Mouse (Mus musculus) layer of hippocampus, adult 8-10 months (tissue): Measurements from ENCODE around the gene Gpbp1l1. TPM values are rescaled to one million over a fixed set of nuclear protein-coding genes. Genes with fewer than 3 reads are reported as not detected.

Experiments
- DNase-seq, 2 experiments: peaks; one replicate each; pipeline ENCODE4 v3.0.0; 2022; ENCODE audit warnings: low spot score in 2 of 2
- total RNA-seq, 4 experiments: library from RNA; stranded (reverse); gene quantifications; 2 replicates each; pipeline ENCODE4 v1.2.4; 2022

Gene Gpbp1l1
- 10 to 100 TPM; 44.5 to 56.0 (median 50.0) TPM for total RNA-seq

DNA sequence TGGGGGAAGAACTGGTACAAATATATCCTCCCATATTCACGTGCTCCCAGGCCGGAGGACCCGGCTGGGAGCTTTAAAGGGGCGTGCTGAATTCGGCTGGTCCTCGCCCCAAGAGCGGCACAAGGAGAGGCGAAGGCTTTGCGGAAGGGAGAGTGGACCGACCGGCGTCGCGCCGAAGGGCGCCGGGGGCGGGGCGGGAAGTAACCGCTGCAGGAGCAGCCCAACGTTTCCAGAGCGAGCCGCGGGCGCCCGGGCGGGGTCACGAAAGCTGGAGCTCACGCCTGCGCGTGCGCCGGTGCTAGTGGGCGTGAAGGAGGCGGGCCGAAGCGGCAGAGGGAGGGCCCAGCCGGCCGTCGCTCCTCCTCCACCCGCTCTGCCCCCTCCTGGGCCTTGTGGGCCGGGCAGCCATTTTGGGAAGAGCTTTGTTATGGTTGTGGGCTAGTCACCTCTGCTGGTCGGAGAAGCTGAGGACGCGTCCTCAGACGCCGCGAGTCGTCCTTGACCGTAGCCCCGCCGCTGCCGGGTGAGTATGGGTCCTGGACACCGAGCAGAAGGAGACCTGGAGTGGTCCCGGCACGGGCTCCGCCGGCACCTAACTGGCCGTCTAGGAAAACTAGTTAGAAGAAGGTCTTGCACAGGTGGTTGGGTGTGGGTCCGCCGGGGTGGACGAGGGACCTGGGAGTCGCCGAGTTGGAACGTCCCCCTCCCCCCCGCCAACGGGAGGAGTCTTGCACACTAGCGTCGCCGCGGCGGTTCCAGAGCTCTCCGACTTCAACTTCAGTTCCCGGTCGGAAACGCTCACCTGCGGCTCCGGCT is at the start of gene Gpbp1l1:
Gene Gpbp1l1, plus strand, starts transcription at position 353 of the 816 bp plus-strand sequence.
- peak; percentile 95 to 97 for DNase-seq

DNA sequence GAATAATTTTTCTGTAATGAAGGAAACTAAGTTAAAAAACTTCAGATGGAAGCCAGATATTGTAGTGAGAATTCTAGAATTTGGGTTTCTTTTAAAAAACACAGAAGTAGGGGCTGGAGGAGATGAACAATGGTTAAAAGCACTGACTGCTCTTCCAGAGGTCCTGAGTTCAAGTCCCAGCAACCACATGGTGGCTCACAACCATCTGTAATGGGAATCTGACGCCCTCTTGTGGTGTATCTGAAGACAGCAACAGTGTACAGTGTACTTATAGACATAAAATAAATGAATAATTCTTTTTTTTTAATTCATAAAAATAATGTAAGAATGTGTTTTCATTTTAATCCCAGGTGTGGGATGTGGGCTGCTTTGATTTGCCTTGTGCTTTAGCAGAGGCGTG is 26.3 kb upstream of the Gpbp1l1 start:
- DNase-seq = no peak

DNA sequence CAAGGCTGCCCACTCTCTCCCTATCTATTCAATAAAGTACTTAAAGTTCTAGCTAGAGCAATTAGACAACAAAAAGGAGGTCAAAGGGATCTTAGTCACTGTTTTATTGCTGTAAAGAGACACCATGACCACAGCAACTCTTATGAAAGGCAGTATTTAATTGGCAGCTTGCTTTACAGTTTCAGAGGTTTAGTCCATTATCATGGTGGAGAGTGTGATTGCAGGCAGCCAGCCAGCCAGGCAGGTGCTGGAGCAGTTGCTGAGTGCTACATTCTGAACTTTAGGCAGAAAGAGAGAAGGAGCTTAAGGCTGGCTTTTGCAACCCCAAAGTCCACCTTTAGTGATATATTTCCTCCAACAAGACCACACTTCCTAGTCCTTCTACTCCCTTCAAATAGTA is 21.1 kb upstream of the Gpbp1l1 start:
- no peak for DNase-seq

DNA sequence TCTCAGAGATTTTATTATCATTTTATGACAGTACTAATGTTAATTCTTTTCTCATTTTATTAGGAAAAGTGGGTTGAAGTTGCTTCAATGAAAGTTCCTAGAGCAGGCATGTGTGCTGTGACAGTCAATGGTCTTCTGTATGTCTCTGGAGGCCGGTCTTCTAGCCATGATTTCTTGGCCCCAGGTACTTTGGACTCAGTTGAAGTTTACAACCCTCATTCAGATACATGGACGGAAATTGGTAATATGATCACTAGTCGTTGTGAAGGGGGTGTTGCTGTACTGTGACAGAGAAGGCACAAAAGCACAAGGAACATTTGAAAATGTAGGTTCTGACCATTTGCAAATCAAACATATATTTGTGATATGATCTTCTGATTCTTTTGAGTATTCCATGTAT is 19.7 kb upstream of the Gpbp1l1 start:
- DNase-seq = no peak

DNA sequence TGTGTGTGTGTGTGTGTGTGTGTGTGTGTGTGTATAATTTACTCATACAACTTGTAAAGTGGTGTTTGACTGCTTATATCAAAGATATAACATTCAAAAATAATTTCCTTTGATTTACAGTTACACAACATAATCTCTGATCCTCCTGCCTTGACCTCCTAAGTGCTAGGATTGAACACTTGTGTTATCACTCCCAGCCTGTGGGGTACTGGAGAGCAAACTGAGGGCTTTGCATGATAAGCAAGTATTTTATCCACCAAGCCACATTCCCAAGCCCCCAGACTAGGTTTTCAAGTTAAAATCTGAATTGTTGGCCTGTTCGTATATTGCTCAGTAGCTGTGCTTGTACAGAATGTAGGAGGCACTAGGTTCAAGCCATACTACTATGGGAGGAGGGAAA is 7.0 kb upstream of the Gpbp1l1 start:
- DNase-seq = no peak

DNA sequence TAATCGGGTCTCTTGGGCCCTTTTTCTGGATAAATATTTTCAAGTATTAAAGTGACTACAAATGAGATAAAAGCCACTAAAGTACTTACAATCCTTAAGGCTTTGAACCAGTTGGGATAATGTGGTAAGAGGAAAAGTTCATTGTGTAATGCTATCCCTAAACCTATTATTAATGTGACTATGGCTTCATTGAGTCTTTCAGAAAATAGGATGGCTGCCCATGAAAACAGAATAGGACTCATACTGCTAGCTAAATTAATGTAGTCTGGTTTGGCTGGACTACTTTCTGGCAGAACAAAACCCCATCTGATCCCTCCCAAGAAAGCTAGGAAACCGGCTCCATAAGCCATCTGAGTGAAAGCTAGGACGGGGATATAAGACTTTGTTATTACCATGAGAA is 4.4 kb upstream of the Gpbp1l1 start:
- no peak for DNase-seq

DNA sequence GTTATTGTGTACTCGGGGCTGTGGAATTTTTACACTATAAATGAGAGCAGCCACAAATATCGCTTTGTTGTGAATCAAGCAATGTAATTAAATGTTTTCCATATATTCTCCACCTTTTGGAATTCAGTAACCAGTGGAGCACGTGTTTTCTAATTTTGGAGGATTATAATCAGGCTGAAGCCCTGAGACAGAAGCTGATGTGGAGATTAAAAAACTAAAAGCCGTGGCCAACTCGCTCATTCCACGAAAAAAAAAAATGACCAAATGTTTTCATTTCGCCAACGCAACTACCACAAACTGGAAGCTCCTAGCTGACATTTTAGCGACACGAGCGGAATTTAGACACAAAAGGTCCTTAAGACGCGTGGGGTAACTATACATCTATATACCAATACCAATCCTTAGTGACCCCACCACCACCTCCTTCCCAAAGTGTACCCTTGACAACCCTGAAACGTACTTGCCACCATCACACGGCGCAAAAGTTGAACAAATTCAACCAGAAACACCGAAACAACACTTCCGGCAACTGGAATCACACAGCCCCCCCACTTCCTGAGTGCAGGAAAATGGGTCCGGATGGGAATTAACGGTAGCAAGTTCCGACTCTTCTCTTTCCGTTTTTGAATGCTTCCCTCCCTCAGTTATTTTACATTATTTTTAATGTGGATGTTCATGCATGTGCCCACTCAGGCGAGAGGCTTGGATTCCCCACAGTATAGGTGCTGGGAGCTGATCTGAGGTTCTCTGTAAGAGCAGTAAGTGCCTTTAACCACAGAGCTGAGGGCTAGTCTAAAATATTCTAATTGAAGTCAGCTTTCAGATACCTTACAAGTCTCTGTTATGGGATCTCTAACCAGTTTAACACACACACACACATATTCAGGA is 1.8 kb upstream of the Gpbp1l1 start, which contains the start of gene Tmem69:
Gene Tmem69, minus strand, starts transcription at position 524 of the 888 bp plus-strand sequence.
- peak; percentile 66 to 77 for DNase-seq

DNA sequence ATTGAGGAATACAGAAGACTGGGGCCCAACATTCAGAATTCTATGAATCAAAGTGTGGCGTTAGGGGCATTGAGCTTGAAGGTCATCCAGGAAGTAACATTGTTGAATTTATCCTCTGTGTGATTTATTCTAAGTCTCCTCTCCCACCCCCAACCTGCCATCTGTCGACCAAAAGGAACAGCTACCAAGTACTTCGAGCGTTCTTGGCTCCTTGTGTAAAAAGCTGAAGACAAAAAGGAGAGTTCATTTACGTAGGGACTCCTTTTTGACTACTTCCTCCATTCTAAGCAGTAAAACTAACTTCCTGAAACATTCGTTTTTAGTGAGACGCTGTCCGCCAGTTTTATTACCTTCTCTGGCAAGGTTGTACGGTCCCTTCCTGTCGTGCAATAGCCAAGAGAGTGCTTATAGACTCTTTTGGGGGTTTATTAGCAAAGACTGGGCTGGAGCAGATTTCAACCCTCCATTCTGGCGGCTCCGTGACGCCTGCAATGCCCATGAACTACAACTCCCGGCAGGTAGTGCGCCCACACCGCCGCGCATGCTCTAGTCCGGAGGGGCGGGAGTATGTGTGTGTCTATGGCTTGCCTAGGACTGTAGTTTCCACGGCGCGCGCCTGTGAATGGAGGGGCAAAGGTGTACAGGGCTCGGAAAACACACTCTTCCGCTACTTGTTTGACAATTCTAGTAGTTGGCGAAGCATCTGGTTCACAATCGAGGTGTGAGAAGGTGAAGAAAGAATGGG is 725 bp upstream of the Gpbp1l1 start:
- DNase-seq = peak; percentile 92 to 93

DNA sequence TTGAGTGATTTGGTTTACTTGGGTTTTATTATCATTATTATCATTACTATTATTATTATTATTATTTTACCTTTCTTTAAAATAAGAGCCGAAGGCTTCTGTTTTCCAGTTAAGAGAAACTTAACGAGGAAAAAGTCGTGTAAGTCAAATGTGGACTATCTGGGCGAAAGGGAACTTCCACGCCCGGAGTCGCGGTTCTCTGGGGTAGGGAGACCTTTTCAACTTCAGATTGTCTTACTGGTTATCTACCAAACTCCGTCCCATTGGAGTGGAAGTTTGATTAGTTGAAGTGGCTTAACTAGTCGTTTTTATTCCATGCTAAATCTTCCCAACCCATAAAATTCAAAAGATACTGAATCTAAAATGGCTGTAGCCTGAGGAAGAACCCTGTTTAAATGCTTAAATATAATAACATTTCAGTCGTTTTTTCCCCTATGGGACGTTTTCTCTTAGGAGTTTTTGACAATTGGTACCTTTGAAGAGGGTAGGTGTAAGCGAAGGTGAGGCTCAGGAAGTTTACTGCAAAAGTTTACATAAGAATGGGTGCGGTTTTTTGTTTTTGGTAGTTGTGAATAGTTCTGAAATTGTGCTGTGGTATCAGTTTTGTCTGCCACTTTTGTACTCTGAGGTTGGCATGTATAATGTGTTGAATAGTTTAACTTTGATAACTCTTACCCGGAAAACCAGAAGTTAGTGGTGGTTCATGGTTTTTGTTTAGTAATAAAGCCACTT is 859 bp downstream of the Gpbp1l1 start:
- DNase-seq = no peak

DNA sequence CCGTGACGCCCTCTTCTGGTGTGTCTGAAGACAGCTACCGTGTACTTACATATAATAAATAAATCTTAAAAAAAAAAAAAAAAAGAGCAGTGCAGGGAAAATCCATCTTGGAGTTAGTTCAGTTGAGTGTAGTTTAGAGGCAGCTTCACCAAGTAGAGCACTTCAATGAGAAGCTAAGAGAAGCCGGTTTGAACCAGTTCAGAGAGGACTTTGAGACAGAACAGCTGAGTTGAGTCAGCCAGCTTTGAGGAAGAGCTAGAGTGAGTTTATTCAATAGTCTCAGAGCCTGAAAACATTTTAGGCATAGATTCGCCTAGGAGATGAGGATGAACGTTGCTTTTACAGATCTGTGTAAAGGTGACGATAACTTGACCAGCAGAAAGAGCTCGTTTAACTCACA is 38.3 kb downstream of the Gpbp1l1 start:
- DNase-seq = no peak

DNA sequence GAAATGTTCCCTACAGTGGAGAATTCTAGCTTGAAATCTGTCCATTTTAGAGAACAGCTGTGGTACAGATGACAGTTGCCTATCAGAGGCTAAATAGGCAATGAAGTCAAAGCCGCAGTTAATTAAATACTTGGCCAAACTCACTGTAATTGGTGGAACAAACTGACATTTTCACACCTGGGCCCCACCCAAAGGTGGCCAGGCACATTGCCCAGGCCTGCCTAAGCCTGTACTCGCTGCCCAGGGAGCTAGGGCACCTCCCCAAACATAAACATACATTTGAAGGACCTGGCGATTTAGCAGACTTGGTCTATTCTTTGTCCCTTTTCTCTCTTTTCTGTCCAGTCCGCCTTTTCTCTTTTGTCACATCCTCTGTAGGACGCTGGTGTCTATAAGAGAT is 38.9 kb downstream of the Gpbp1l1 start, which contains the start of gene Ccdc17:
Gene Ccdc17, plus strand, starts transcription at position 276 of the 400 bp plus-strand sequence.
- DNase-seq = no peak

DNA sequence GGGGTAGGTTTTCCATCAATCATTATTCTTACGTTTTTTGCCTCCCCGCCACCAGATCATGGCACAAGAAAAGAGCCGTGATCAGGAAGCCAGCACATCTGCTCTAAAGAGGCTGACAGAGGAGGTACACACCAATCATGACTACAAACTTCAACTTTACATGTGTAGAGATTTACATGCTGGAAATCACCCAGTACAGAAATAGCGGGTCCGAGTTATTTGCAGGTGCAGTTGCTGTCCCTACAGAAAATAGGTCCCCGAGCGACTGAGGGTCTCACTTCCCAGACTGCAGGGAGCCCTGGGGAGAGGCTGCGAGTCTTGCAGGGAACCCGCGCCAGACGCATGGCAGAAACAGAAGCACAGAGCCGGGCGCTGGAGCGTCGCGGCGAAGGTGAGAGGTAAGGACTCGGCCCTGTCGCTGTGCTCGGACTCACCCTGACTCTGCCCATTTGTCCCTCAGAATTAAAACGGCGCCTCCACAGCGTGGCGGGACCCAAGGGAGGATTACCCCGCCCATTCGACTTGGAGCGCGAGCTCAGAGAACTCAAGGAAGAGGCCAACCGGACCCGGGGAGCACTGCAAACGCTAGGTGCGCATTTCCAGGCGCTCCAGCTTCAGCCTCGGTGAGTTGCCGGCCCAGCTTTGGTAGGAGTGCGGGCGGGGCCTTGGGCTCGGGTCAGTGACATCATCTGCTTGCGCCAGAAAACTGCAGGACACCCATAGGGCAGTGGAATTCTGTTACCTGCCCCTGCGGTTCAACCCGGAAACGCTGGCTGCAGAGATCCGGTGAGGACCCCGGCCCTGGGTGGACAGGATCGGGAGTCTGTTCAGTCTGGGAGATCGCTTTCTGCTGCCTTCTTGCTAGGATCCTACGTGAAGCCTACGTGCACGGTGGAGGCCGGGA is 39.8 kb downstream of the Gpbp1l1 start:
- peak; percentile 88 for DNase-seq

DNA sequence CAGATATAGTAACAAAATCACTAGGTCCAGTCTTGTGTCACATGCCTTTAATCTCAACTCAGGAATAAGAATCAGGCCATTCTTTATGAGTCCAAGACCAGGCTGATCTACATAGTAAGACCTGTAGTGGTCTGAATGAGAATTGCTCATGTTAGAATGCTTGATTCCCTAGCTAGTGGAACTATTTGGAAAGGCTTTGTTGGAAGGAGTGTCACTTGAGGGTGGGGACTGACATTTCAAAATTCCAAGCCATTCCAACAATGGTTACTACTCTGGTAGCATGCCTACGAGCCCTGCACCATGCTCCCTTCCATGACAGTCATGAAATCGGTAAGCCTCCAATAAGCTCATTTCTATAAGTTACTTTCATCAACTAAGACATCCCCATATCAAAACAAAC is 55.2 kb downstream of the Gpbp1l1 start:
- DNase-seq = no peak

DNA sequence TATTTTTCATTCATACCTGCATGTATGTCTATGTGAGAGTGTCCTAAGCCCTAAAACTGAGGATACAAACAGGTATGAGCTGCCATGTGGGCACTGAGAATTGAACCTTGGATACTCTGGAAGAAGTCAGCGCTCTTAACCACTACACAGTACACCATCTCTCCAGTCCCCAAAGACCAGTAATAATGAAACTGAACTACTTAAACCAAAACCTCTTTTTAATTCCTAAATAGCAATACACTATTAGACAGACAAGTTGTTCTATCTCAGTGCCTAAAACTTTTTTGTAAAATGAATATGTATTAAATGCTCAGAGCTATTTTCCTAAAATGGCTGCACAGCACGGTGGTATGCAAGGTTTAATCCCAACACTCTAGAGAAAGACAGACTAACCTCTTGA is 57.8 kb downstream of the Gpbp1l1 start:
- DNase-seq = no peak

DNA sequence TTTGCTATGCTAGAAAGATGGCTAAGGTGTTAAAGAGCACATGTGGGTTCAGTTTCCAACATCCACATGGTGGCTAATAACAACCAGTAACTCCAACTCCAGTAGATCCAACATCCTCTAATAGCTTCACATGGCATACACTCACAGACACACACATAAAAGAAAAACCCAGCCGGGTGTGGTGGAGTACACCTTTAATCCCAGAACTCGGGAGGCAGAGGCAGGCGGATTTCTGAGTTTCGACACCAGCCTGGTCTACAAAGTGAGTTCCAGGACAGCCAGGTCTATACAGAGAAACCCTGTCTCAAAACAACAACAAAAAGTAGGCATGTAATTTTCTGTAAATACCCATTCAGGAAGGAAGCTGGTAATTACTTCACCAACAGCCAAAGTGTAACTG is 67.4 kb downstream of the Gpbp1l1 start:
- DNase-seq = no peak

DNA sequence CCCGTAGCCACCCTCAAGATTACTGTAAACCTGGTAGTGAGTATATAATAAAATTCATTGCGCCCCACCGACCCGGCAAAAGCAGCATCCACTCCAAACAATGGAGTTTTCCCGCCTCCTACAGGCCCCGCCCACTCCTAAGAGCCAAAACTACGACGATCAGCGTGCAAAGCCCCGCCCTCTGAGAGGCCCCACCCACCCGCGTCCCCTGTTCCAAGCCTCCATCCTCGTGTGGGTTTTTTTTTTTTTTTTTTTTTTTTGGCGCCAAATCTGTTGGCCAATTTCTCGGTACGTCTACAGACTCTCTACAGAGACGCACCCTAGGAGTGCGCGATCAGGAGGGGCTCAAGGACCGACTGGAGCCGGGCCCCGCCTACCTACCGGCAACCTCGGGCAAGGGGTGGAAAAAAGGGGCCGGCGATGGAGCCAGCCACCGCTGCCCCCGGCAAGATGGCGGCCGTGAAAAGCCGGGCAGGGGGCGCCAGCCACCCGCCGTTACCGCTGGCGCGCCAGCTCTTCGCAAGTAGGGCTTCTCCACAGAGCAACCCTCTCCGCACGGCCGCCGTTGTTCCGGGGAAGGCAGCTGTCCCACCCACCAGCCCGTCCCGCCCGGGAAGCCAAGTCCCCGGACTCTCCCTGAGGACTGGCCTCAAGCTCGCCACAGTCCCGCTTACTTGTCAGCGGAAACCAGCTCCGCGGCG is 69.3 kb downstream of the Gpbp1l1 start:
- peak; percentile 30 to 48 for DNase-seq

DNA sequence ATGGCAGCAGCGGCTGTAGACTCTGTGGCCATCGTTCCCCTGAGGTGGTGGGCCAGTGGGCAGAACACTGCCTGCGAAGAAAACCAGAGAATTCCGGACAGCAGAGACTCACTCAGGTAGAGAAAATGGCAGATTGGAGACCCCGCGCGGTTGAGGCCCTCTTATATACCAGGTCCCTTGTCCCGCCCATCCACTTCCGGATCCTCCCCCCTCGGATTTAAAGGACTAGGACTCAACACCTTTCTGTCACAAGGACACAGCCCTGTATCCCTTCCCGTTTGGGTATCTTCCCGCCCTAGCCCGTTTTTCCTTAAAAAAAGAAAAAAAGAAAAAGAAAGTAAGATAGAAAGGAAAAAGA is 69.9 kb downstream of the Gpbp1l1 start:
- DNase-seq = peak; percentile 81 to 88

DNA sequence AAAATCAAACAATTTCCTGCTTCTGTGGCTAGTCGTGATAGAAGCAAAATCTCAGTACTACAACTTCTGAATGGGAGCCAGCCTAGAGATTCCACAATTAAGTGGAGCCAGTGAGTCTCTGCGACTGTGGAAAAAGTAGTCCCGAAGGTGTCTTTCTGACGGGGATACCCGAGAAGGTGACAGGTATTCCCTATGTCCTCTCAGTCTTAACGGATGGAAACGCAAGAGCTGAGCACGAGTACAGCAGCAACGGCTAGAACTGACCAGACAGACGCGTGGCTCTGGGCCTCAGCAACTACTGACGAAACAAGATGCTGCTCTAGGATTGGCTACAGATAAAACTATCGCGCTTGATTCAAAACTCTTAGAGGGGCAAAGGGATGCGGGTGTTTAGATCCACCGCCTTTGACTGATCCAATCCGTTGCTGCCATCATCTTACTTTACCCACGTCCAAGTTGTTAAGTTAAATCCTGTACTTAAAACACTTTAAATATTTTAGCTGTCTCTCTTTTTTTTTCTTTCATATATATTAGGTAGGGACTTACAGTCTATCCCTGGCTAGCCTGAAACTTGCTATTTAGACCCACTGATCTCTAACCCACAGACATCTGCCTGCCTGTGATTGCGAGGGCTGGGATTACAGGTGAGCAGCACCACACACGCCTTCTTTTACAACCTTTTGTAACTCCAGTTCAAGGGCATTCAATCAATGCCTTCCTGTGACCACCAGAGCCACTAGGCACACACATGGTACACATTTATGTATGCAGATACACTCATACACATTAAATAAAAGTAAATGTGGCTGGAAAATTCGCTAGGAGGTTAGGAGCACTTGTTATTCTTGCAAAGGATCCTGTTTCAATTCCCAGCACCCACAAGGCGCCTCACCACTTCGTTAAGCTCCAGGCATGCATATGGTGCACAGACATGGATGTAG is 70.5 kb downstream of the Gpbp1l1 start, which contains the start of gene Nasp:
Gene Nasp, minus strand, starts transcription at position 220 of the 941 bp plus-strand sequence.
- DNase-seq = peak; percentile 82 to 83
